Mouse (Mus musculus): ENCODE data around the gene Prkcd. TPM values are rescaled to one million over a fixed set of nuclear protein-coding genes. Genes with fewer than 3 reads are reported as not detected.

The Prkcd gene
- polyA plus RNA-seq, 2 experiments: 11.4 to 18.7 TPM

DNA sequence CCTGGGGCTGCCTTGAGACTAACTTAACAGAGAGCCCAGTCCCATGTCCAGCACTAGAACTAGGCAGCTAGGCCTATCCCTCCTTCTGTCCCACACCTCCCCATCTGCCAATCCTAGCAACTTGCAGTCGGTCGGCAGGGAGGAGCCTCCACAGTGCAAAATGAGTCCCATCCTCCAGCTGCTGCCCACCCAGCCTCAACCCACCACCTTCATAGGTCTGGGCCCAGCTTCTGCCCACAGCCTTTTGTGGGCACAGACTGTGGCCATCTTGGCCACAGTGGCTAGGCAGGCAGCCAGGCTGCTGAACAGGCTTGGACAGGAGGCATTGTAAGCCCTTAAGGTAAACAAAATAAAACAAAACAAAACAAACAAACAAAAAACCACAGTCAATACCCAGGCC, 5.8 kb upstream of the Prkcd start:
- WGBS (ENCODE audit: insufficient replicate concordance): 69% methylated on average over 2 of the region's 2 CpGs
- no peak for TF ChIP-seq CTCF (IDR thresholded peaks at IDR 0.05; ENCODE audit: low read depth)
- TF ChIP-seq EP300 (IDR thresholded peaks at IDR 0.05; ENCODE audit: low read depth): no peak

DNA sequence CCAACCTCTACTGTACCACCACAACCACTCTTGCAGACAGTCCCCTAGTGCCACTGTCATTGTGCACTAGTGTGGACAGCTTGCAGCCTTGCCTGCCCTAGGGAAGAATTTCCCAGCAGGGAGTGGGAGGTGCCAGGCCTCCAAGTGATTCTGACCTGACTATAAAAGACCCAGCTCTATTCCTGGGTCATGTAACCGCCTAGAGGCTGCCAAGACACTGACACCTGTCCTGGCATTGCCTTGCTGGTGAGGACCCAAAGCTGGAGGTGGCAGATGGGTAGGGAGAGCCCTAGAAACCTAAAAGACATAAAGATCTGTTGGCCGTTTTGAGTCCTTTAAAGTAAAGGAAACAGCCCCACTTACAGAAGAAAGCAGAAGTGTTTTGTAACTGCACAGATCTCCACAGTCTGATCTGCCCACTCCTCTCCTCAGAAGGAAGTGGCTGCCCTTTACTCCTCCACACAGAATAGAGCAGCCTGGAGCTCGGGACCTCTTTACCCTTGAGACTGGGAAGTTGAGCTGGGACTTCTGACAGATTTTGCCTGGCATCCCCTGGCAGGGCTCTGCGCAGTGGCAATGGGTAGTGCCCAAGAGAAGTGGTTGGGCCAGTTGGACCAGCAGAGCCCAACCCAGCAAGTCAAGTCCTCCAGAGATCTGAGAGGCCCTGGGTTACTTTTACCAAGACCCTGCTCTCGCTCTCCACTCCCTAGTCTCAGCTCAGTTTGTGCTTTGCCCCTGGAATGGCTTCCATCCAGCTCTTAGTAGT, 5.0 kb upstream of the Prkcd start:
- no peak for ATAC-seq (ENCODE audit: insufficient read depth)
- H3K4me2 ChIP-seq (ENCODE audit: low read depth): no peak overlapping the region
- peaks cover 2 to 3% of the 10 kb centered on the region in 2 experiments; a peak in 2 of 4 replicates for H3K4me1 ChIP-seq (replicated peaks; ENCODE audit: control insufficient read depth in 2 of 2, insufficient read depth in 2 of 2, low read length in 1 of 2)
- H3K4me3 ChIP-seq (ENCODE audit: insufficient read depth in 1 of 2, low read depth in 2 of 2, low read length in 2 of 2): no peak overlapping the region
- H3K36me3 ChIP-seq (replicated peaks; ENCODE audit: control insufficient read depth, insufficient read depth, low read depth): no peaks in the 10 kb centered on the region
- no peak overlapping the region for H3K27ac ChIP-seq
- no peaks in the 10 kb centered on the region for H3K9me3 ChIP-seq (ENCODE audit: control insufficient read depth, low read length)
- TF ChIP-seq CTCF (IDR thresholded peaks at IDR 0.05; ENCODE audit: low read depth): no peak
- no peak for TF ChIP-seq EP300 (IDR thresholded peaks at IDR 0.05; ENCODE audit: low read depth)
- H3K9ac ChIP-seq (replicated peaks): no peak overlapping the region
- H3K27me3 ChIP-seq (ENCODE audit: control insufficient read depth, insufficient read depth, low read length): no peaks in the 10 kb centered on the region
- no peak for DNase-seq (ENCODE audit: low read depth in 3 of 3, low spot score in 3 of 3)
- WGBS (ENCODE audit: insufficient replicate concordance): 36% methylated on average over 5 of the region's 5 CpGs

More for the DNA sequence above, 5.8 kb upstream of the Prkcd start:
- no peak overlapping the region for H3K9ac ChIP-seq (replicated peaks)
- H3K4me3 ChIP-seq (ENCODE audit: insufficient read depth in 1 of 2, low read depth in 2 of 2, low read length in 2 of 2): no peak overlapping the region
- H3K4me1 ChIP-seq (replicated peaks; ENCODE audit: control insufficient read depth in 2 of 2, insufficient read depth in 2 of 2, low read length in 1 of 2): peaks cover 0 to 2% of the 10 kb centered on the region in 2 experiments; a peak in 1 of 4 replicates
- H3K36me3 ChIP-seq (replicated peaks; ENCODE audit: control insufficient read depth, insufficient read depth, low read depth): no peaks in the 10 kb centered on the region
- no peak for ATAC-seq (ENCODE audit: insufficient read depth)
- no peak overlapping the region for H3K27ac ChIP-seq
- H3K9me3 ChIP-seq (ENCODE audit: control insufficient read depth, low read length): no peaks in the 10 kb centered on the region
- no peaks in the 10 kb centered on the region for H3K27me3 ChIP-seq (ENCODE audit: control insufficient read depth, insufficient read depth, low read length)
- no peak for DNase-seq (ENCODE audit: low read depth in 3 of 3, low spot score in 3 of 3)
- no peak overlapping the region for H3K4me2 ChIP-seq (ENCODE audit: low read depth)

DNA sequence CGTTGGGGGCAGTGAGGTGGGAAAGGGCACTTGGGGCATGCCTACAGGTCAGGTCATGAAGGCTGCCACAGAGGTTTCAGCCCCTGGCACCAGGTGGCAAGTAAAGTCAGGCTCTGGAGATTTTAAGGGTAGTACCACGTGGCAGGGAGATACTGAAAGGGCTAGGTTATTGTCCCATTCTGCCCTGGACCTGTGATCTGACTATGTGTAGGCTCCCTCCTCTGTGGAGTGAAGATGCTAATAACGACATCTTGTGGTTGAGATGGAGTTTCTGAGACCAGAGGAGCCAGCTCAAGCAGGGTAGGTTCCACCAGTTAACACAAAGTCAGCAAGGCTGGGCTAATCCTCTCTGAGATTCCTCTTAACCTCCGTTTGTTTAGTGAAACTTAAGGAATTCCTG, 3.8 kb upstream of the Prkcd start:
- Histone ChIP-seq H3K4me3 (ENCODE audit: insufficient read depth in 1 of 2, low read depth in 2 of 2, low read length in 2 of 2) (no peak overlapping the region), H3K27ac (no peak overlapping the region), H3K36me3 (replicated peaks; ENCODE audit: control insufficient read depth, insufficient read depth, low read depth) (no peaks in the 10 kb centered on the region), H3K4me1 (replicated peaks; ENCODE audit: control insufficient read depth in 2 of 2, insufficient read depth in 2 of 2, low read length in 1 of 2) (peaks cover 5% of the 10 kb centered on the region in 2 experiments), H3K4me2 (ENCODE audit: low read depth) (no peak overlapping the region), H3K9ac (replicated peaks) (no peak overlapping the region), H3K27me3 (ENCODE audit: control insufficient read depth, insufficient read depth, low read length) (no peaks in the 10 kb centered on the region), H3K9me3 (ENCODE audit: control insufficient read depth, low read length) (no peaks in the 10 kb centered on the region)
- DNase-seq (ENCODE audit: low read depth in 3 of 3, low spot score in 3 of 3): no peak
- no peak for ATAC-seq (ENCODE audit: insufficient read depth)
- WGBS (ENCODE audit: insufficient replicate concordance): 34% methylated on average over 4 of the region's 4 CpGs
- no peak for TF ChIP-seq EP300 (IDR thresholded peaks at IDR 0.05; ENCODE audit: low read depth)
- no peak for TF ChIP-seq CTCF (IDR thresholded peaks at IDR 0.05; ENCODE audit: low read depth)

DNA sequence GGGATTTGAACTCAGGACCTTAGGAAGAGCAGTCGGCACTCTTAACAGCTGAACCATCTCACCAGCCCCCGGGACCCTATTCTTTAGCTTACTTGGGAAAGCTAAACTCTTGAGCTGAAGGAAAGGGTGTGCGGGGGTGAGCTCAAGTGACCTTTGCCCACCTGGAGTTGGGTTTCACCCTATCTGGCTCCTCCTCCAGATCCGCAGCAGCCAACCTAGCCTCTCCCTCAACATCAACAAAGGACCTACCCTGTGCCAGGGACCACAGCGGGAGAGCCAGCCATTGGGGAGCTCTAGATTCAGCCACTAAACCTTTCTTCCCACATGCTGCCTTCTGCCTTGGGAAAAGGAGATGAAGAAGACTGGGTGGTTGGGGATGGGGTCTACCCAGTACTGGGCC, 2.2 kb upstream of the Prkcd start:
- no peak for ATAC-seq (ENCODE audit: insufficient read depth)
- Histone ChIP-seq H3K4me2 (ENCODE audit: low read depth) (no peak overlapping the region), H3K4me3 (ENCODE audit: insufficient read depth in 1 of 2, low read depth in 2 of 2, low read length in 2 of 2) (no peak overlapping the region), H3K9ac (replicated peaks) (no peak overlapping the region), H3K36me3 (replicated peaks; ENCODE audit: control insufficient read depth, insufficient read depth, low read depth) (no peaks in the 10 kb centered on the region), H3K9me3 (ENCODE audit: control insufficient read depth, low read length) (no peaks in the 10 kb centered on the region), H3K4me1 (replicated peaks; ENCODE audit: control insufficient read depth in 2 of 2, insufficient read depth in 2 of 2, low read length in 1 of 2) (peaks cover 14% of the 10 kb centered on the region in 2 experiments), H3K27me3 (ENCODE audit: control insufficient read depth, insufficient read depth, low read length) (no peaks in the 10 kb centered on the region), H3K27ac (no peak overlapping the region)
- no peak for TF ChIP-seq EP300 (IDR thresholded peaks at IDR 0.05; ENCODE audit: low read depth)
- TF ChIP-seq CTCF (IDR thresholded peaks at IDR 0.05; ENCODE audit: low read depth): no peak
- 80% methylated on average over 5 of the region's 5 CpGs for whole genome bisulfite sequencing (ENCODE audit: insufficient replicate concordance)
- DNase-seq (ENCODE audit: low read depth in 3 of 3, low spot score in 3 of 3): no peak

Measured in liver, embryonic 14.5 days (tissue).